ENCODE assay signal across 8 mouse cellular contexts in the genomic region with DNA sequence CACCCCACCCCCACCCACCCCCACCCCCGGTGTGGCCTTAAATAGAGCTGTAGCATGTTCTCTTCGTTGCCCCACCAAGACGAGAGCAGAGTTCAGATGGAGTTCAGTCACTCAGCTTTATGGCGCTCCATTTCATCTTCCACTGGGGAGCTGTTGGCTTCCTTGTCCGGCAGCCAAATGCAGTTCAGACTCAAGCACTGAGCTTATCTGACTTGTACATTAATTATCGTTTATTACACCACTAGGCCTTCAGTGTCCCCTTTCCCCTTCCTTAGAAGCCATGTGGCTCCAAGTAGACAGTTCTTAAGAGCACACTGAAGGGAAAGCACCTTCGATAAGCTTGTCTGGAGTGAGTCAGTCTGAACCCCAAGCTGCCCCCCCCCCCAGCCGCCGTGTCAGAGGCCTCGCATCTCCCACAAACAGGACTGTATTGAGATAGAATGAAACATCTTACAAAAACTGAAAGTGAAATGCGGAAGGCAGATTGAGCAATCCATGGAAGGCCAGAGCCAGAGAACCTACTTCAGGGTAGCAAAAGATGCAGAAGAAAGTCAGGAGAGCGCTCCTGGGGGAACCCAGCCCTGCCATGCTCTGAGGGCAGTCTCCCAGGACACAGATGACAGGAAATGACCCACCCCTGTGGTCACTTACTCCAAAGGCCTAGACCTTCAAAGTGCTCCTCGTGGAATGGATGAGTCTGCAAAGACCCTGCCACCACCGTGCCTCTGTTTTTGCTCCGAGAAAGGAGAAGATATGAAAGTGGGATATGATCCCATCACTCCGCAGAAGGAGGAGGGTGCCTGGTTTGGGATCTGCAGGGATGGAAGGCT. TPM values are rescaled to one million over a fixed set of nuclear protein-coding genes. Genes with fewer than 3 reads are reported as not detected.
DNase-seq lines count a peak whose midpoint lies in the region; ATAC-seq and TF ChIP-seq lines count a peak whose summit lies in the region.

A gene (plus strand): TSS at position 312 of the 830 bp plus-strand sequence.

- H3K4me3 ChIP-seq in G1E (ENCODE audit: low read depth, low read length), result peak within 1 kb of the TSS; percentile 9; the same call in 1 of the 2 replicates
- H3K4me3 ChIP-seq in heart, adult 2 months, result peak within 1 kb of the TSS; percentile 38
- H3K4me3 ChIP-seq in lung, embryonic 16.5 days (ENCODE audit: low read length), result peak within 1 kb of the TSS; percentile 48
- H3K4me3 ChIP-seq in stomach, embryonic 15.5 days (replicated peaks), result peak within 1 kb of the TSS; percentile 38

- no peak for TF ChIP-seq CTCF in G1E (IDR thresholded peaks at IDR 0.05; ENCODE audit: low read depth, low read length)
- no peak for TF ChIP-seq CTCF in heart, adult 2 months (IDR thresholded peaks at IDR 0.05)

- WGBS in heart, adult 2 months, result 64% methylated on average over 16 of the region's 16 CpGs
- 40% methylated on average over 16 of the region's 16 CpGs for WGBS in lung, embryonic 16.5 days
- WGBS in stomach, embryonic 15.5 days, result 55% methylated on average over 16 of the region's 16 CpGs

- peak; percentile 9 for DNase-seq in 3134 (ENCODE audit: extremely low read depth, insufficient read length, low spot score)
- DNase-seq in G1E (ENCODE audit: low spot score), result no peak
- DNase-seq in heart, adult 2 months, result peak in 1 of 2 experiments; percentile 30
- peak; percentile 5 for DNase-seq in kidney, adult 18-20 months
- DNase-seq in layer of hippocampus, adult 8-10 months (ENCODE audit: low spot score in 2 of 2), result no peak
- no peak for DNase-seq in thymus, adult 18-20 months

- H3K9me3 ChIP-seq in G1E (replicated peaks), result no peaks in the 10 kb centered on the region
- H3K9me3 ChIP-seq in lung, embryonic 16.5 days (ENCODE audit: control insufficient read depth, low read length), result no peaks in the 10 kb centered on the region
- no peaks in the 10 kb centered on the region for H3K9me3 ChIP-seq in stomach, embryonic 15.5 days

- peak within 1 kb of the TSS; percentile 22 for H3K9ac ChIP-seq in heart, adult 2 months (ENCODE audit: low read depth, low read length)
- peak within 1 kb of the TSS; percentile 53 for H3K9ac ChIP-seq in lung, embryonic 16.5 days (ENCODE audit: low read length)
- H3K9ac ChIP-seq in stomach, embryonic 15.5 days, result no peak within 1 kb of the TSS

- ATAC-seq in G1E (ENCODE audit: extremely low read depth, insufficient number of reproducible peaks, low FRiP score, poor library complexity, severe bottlenecking), result no peak
- ATAC-seq in lung, embryonic 16.5 days (ENCODE audit: low read depth), result peak; percentile 86
- peak; percentile 27; the same call in 1 of the 2 replicates for ATAC-seq in stomach, embryonic 15.5 days (ENCODE audit: insufficient read depth, low FRiP score, low read depth)

- H3K36me3 ChIP-seq in G1E (replicated peaks), result no peaks in the 10 kb centered on the region
- H3K36me3 ChIP-seq in heart, adult 2 months (ENCODE audit: control insufficient read depth, insufficient read depth, low read length), result no peaks in the 10 kb centered on the region
- H3K36me3 ChIP-seq in lung, embryonic 16.5 days (ENCODE audit: control insufficient read depth, insufficient read depth, low read length), result no peaks in the 10 kb centered on the region
- H3K36me3 ChIP-seq in stomach, embryonic 15.5 days, result no peaks in the 10 kb centered on the region

- H3K27me3 ChIP-seq in G1E (ENCODE audit: insufficient read depth, low read length), result peaks cover 19% of the 10 kb centered on the region; the same call in 1 of the 2 replicates
- H3K27me3 ChIP-seq in heart, adult 2 months (ENCODE audit: control insufficient read depth, insufficient read depth, low read length), result no peaks in the 10 kb centered on the region
- H3K27me3 ChIP-seq in lung, embryonic 16.5 days (ENCODE audit: control insufficient read depth, insufficient read depth, low read depth, low read length), result peaks cover 7% of the 10 kb centered on the region
- no peaks in the 10 kb centered on the region for H3K27me3 ChIP-seq in stomach, embryonic 15.5 days (replicated peaks)

- H3K27ac ChIP-seq in heart, adult 2 months, result no peak within 1 kb of the TSS
- H3K27ac ChIP-seq in lung, embryonic 16.5 days (ENCODE audit: low read length), result peak within 1 kb of the TSS; percentile 20; the same call in 1 of the 2 replicates
- no peak within 1 kb of the TSS for H3K27ac ChIP-seq in stomach, embryonic 15.5 days

- H3K4me1 ChIP-seq in G1E (ENCODE audit: insufficient read depth, low read depth, low read length), result no peaks in the 10 kb centered on the region
- no peaks in the 10 kb centered on the region; the same call in 1 of the 2 replicates for H3K4me1 ChIP-seq in heart, adult 2 months (ENCODE audit: control insufficient read depth, insufficient read depth, low read length)
- peaks cover 12% of the 10 kb centered on the region; the same call in 1 of the 2 replicates for H3K4me1 ChIP-seq in lung, embryonic 16.5 days (replicated peaks; ENCODE audit: control insufficient read depth, insufficient read depth, low read length)
- H3K4me1 ChIP-seq in stomach, embryonic 15.5 days, result 0 out of 2 replicates have a peak, but pooled peaks cover 2% of the 10 kb centered on the region

- peak within 1 kb of the TSS; percentile 78 for H3K4me2 ChIP-seq in lung, embryonic 16.5 days (ENCODE audit: low read depth, low read length)
- peak within 1 kb of the TSS; percentile 73 for H3K4me2 ChIP-seq in stomach, embryonic 15.5 days

- intact Hi-C loops in heart, adult 2 months (cut with DNase I), result no loop called here

- TF ChIP-seq EP300 in heart, adult 2 months (IDR thresholded peaks at IDR 0.05; ENCODE audit: insufficient read depth, low read depth, low read length), result no peak

- H3K79me2 ChIP-seq in heart, adult 2 months (replicated peaks; ENCODE audit: control insufficient read depth, insufficient read depth, low read length), result no peaks in the 10 kb centered on the region

- no peak for TF ChIP-seq POLR2A in heart, adult 2 months (IDR thresholded peaks at IDR 0.05; ENCODE audit: insufficient read depth, low read depth, low read length)

RNA-seq across cellular contexts. Expression of the gene that starts here (rescaled TPM):
- total RNA-seq in G1E (2014; fragmentation: Nextera tagmentation) (1.5 TPM in 1 of 2 replicates, not detected in the other), G1E (2017) (0.16 and 0.23 TPM in 2 replicates)
- polyA plus RNA-seq in G1E (2012), result 0.07 TPM in 1 of 2 replicates, not detected in the other
- 1 to 10 TPM; 3.2 to 5.1 TPM for total RNA-seq in heart, adult 2 months (2021)
- 1.4 TPM in 2 replicates for polyA plus RNA-seq in heart, adult 2 months (2012; rRNA removed)
- 1.4 and 1.5 TPM in 2 replicates for polyA plus RNA-seq in lung, embryonic 16.5 days (2015; fragmentation: Nextera tagmentation; extraction: Ambion mirVana)
- polyA plus RNA-seq in stomach, embryonic 15.5 days (2015; fragmentation: Nextera tagmentation; extraction: Ambion mirVana), result 0.52 and 0.94 TPM in 2 replicates
- total RNA-seq in layer of hippocampus, adult 8-10 months (2022), result 1 to 10 TPM; 1.7 to 7.8 (median 5.0) TPM

Comparison
In these comparisons a context has a peak if more than half of its experiments do, and no peak if none do; other contexts are left out.
1. Peak in ATAC-seq, H3K4me3 ChIP-seq and H3K4me2 ChIP-seq in stomach, embryonic 15.5 days; RNA of the gene not detected or under 1 TPM.
2. DNase-seq: peak in 3134 (single experiment) and kidney, adult 18-20 months (single experiment); none in G1E (single experiment), layer of hippocampus, adult 8-10 months (0 of 2) and thymus, adult 18-20 months (0 of 2).
3. Peak in every context shown above with its lines, with median percentiles within 50 percentile points of each other: H3K4me3 ChIP-seq.